Mouse (Mus musculus) adrenal gland, postnatal 14 days (tissue): ENCODE measurements around the gene Fam217b. TPM values are rescaled to one million over a fixed set of nuclear protein-coding genes. Genes with fewer than 3 reads are reported as not detected.

Source experiments
- DNase-seq: peaks from one replicate; pipeline ENCODE4 v3.0.0; 2021; ENCODE audit warnings: mixed read lengths
- long read RNA-seq, 2 experiments: library from polyadenylated mRNA; stranded (forward); transcript quantifications; one replicate each; pipeline ENCODE4 v2.0.0; 2021
- total RNA-seq: library from RNA; stranded (reverse); gene quantifications from 2 replicates; pipeline ENCODE4 v1.2.3, GENCODE M21; 2021

Gene Fam217b
- 4.8 and 5.3 TPM in 2 replicates for total RNA-seq
- long read RNA-seq, experiment 1, full-length matches to known transcripts, result 1 of 3 reads
- long read RNA-seq, experiment 1, partial matches to known transcripts, result 0 of 3 reads
- long read RNA-seq, experiment 1, other reads (novel, unspliced or antisense), result 2 of 3 reads
- long read RNA-seq, experiment 2, full-length matches to known transcripts, result 2 of 3 reads
- long read RNA-seq, experiment 2, partial matches to known transcripts, result 0 of 3 reads
- long read RNA-seq, experiment 2, other reads (novel, unspliced or antisense), result 1 of 3 reads

GRCm38 (mm10) chr2:178414261-178415149 lies at the start of gene Fam217b, which contains the start of gene Ppp1r3d:
Gene Fam217b (plus strand): TSS chr2:178414524.
Gene Ppp1r3d (minus strand): TSS chr2:178414472.
- peak; percentile 69 for DNase-seq

- no peak for DNase-seq
Observed at GRCm38 (mm10) chr2:178407053-178407815, 7.1 kb upstream of the Fam217b start, which contains the start of gene Sycp2. Gene Sycp2 (minus strand): TSS chr2:178407685.

- DNase-seq, result no peak
Observed at GRCm38 (mm10) chr2:178409024-178409423, 5.3 kb upstream of the Fam217b start.

DNA sequence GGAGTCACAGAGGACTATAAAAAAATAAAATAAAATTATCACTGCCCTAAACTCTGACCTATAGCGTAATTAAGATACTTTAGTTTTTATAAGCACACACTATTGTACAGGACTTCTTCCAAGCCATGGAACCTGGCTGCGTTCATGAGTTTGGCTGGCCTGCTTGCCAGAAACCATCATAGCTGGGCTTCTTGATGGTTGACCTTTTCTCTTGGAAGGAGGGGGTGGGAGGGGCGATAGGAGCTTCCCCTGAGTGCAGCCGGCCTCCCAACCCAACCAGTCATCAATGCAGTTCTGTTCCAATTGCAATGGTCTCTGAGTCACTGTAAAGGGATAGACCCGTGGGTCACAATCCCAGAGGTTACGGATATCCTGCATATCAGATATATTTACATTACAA lies 4.0 kb upstream of the Fam217b start:
- peak; percentile 18 for DNase-seq

- DNase-seq, result peak; percentile 42
Observed at GRCm38 (mm10) chr2:178412598-178412997, 1.7 kb upstream of the Fam217b start.

- DNase-seq, result peak; percentile 9
Observed at GRCm38 (mm10) chr2:178413081-178413480, 1.2 kb upstream of the Fam217b start.

- DNase-seq, result peak; percentile 37
Observed at GRCm38 (mm10) chr2:178413481-178414260, 653 bp upstream of the Fam217b start.

DNA sequence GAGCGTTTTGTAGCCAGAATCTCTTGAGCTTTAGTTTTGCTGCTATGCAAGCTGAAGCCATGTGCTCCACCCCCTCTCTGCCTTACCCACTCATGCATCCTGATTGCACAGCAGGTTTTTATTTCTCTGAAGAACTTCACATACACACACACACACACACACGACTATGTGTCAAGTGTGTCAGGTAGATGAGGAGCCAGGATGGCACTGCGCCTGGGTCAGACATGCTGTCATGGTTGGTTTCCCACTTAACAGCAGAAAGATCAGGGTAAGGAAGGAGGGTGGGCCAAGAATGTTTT lies 775 bp downstream of the Fam217b start:
- DNase-seq, result no peak

GRCm38 (mm10) chr2:178416427-178416826 lies 2.1 kb downstream of the Fam217b start:
- DNase-seq, result no peak

DNA sequence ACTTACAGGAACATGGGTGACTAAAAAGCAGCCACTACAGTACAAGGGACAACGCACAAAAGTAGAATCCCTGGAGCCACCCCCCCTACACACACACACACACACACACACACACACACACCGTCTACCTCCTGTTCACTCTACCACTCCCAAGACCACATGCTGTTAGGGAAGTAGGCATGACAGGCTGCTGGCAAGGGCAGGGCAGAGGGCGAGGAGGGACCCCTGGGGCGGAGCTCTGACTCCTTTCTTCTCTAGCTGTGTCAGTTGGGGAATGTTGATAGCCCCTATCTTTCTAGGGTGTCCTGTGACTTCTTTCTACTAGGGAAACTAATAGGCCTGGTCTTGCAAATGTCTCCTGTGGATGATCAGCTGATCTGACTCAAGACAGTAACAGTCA lies 2.6 kb downstream of the Fam217b start:
- no peak for DNase-seq

GRCm38 (mm10) chr2:178420576-178420975 lies 6.3 kb downstream of the Fam217b start:
- no peak for DNase-seq

- DNase-seq, result no peak
Observed at GRCm38 (mm10) chr2:178421603-178422002, 7.3 kb downstream of the Fam217b start.

DNA sequence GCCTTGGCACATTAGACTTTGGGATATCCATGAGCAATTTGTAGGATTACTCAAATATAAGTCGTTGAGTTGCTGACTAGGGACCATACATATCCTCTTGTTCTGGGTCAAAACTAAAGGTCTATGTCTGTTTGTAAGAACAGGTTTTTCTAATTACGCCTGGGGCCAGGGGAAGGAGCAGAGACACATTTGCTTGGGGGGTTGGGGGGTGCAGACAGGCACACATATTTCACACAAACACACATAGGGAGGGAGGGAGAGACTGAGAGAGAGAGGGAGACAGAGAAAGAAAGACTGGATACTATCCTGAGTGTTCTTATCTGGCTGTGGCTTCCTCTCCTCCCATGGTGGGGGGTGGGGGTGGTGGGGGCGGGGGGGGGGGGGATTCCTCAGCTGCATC lies 7.9 kb downstream of the Fam217b start:
- DNase-seq, result no peak

DNA sequence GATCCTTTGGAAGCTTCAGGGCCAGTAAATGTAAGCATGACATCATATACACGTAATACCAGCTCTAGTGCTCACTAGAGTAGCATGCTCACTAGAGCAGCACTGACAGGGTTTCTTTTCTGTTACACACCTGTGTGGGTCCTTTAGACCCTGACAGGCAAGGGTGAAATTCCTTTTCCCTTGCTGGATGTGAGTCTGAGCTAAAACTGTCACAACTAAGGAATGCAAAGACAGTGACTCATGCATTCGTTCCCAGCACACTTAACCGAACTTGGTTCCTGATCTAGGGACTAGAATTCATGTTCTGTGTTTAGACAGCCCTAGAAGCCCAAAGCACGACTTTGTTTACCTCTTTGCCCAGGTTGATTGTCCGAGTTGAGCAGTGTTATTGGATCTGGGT lies 8.9 kb downstream of the Fam217b start:
- DNase-seq, result no peak

DNA sequence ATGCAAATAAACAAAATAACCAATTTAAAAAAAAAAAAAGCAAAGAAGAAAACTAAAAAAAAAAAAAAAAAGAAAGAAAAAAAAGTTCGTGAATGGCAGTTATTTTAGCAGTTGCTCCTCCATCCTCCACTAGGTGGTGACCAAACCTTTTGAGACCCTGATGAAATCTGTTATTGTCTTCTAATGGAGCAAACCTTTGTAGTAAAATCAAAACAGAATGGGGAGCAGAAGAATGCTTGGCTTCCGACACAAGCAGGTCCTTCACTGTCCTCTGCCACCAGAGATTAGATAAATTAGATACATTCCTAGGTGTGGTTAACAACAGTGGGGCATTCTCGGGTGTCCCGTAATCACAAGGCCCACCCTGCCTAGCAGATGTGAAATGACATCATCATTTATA lies 11.9 kb downstream of the Fam217b start:
- no peak for DNase-seq

DNA sequence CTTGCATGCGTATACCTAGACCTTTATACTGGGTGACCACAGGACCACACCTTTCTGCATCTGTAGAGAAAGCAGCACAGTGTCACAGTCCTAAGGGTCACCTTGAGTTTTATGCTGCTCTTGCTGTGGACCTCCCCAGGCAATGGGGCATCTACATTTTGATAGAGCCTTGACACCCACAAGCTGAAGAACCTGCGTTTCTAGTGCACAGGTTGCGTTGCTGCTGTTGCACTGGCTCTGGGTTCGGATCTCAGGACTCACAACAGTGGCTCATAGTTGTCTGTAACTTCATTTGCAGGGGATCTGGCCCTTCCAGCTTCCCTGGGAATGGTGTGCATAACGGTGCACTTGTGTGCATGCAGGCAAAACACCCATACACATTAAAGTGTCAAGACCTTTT lies 12.9 kb downstream of the Fam217b start:
- DNase-seq, result no peak

GRCm38 (mm10) chr2:178428183-178428582 lies 13.9 kb downstream of the Fam217b start:
- no peak for DNase-seq

GRCm38 (mm10) chr2:178428676-178429075 lies 14.4 kb downstream of the Fam217b start:
- no peak for DNase-seq

DNA sequence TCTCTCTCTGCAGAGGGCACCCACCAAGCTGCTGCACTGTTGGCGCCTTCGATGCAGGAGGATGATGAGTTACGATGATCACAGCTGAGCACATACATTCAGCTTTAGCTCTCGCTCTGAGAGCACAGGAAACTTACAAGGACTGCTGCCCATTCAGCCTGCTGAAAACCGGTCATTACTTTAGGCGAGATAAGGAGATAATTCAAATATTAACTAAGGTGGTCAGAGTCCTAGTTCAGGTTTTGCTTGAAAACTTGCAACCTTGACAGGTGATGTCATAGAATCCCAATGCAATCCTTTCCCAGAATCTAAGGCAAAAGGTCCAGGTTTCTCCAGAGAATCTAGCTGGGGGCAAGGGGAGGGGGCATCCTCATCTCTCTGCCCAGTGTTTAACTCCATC lies 15.1 kb downstream of the Fam217b start:
- DNase-seq, result no peak

- DNase-seq, result no peak
Observed at GRCm38 (mm10) chr2:178430231-178430630, 15.9 kb downstream of the Fam217b start, which contains the start of gene Cdh26. Gene Cdh26 (plus strand): TSS chr2:178430531.

DNA sequence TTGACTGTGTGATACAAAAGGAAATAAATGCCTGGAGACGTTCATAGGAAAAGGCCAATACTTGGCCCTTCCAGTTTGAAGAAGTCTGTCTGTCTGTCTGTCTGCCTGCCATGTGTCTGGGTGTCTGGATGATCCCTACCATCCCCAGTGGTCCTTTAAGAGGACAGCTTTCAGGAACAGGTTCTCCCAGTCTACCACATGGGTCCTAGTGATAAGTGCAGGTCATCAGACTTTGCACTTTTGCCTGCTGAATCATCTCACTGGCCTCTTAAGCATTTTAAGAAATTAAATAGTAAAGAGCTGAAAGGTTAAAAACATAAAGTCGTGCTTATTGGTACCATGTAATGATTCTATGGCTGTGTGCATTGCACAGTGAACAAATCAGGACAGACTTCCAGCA lies 19.2 kb downstream of the Fam217b start:
- no peak for DNase-seq

DNA sequence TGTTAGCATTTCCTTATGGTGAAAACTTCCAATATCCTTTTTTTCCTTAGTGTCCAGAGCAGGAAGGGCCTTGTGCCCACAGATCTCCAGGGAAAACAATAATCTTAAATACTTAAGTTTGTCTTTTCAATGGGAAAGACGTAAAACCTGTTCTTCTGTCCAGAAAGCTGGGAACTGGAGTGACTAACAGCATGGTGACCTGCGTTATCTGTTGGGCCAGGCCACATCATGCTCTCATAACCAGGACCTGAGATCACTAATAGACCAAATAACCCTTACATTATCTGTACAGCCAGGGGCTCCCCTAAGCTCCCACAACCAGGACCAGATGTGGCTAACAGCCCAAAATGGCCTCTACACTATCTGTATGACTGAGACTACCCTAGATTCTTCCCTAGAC lies 19.6 kb downstream of the Fam217b start:
- DNase-seq, result no peak
